Mouse (Mus musculus) spleen, postnatal 14 days (tissue): ENCODE data around the gene Tmem178.

Experiments
- DNase-seq, 2 experiments: peaks; one replicate each; pipeline ENCODE4 v3.0.0; 2021 to 2022; ENCODE audit warnings: low spot score in 2 of 2

Gene Tmem178

DNA sequence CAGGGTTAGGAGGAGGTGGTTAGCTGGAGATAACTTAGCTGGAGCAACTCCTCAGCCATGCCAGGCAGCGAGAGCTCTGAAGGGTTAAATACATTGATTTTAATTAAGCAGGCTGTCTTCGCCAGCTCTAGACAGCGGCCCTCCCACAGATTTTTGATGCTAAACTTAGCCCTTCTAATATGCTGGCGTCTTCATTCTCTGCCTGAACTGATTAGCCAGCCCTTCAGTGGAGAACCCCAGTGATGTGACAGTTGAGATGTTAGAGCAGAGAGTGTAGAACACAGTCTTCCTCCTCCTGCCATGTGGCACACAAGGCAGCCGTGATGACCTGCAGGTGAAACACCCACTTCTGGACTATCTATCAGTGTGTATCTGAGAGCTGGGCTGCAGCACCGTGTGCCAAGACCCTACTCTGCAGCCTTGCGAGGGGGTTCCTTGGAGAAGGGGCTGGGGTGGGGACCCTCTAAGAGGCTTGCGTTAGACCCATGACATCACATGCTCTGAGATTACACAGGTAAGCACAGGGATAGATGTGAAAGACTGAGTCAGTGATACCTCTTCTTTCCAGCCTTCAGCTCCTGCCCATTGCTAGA, 47.2 kb downstream of the Tmem178 start:
- no peak for DNase-seq

DNA sequence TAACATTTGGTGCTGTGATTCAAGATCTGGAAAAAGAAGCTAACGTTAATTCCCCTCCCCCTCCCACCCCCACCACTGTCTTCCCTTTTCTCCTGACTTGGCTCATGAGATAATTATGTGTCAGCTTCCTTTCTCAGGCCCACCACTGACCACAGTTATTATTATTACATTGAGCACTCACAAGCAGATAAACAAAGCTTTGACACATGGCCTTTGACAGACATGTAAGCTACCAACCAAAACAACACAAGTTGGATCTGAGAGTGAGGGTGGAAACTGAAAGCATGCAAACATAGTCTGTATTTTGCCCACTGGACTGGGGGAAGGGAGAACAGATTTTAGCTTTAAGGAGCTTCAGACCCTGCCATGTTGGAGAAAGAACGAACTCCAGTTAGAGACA, 52.8 kb downstream of the Tmem178 start:
- DNase-seq: no peak

DNA sequence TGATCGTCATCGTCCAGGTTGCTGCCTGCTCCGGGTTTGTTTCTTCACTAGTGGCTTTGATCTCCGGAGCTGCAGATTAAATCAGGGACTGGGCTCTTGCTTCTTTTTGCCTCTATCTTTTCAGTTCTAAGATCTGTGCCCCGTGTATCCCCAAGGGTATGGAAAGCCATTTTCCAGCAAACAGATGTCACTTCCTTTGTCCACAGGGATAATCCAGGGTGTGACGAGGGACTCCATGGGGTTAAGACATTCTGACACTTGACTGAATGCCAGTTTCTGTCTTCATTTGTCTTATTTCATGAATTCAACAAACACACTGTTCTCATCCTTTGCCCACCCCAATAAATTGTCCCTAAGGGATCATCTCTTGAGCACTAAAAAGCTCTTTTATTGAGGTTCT, 54.5 kb downstream of the Tmem178 start:
- no peak for DNase-seq

DNA sequence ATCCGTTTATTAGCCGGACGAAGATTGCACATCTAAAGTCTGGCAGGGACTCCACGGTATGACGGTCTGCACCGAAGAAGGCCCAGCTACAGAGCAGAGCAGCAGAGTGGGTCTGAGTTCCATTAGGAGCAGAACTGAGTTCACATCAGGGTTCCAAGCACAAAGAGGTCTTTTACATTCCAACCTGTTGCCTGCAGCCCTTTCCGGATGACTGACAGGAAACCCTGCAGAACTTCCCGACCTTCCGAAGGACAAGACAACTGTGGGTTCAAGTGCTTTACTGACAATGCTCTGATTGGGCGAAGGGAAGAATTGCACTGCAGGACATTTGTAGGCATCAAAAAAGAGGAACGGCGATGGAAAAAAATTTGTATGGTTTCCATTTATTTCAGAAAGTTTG, 56.6 kb downstream of the Tmem178 start:
- no peak for DNase-seq

DNA sequence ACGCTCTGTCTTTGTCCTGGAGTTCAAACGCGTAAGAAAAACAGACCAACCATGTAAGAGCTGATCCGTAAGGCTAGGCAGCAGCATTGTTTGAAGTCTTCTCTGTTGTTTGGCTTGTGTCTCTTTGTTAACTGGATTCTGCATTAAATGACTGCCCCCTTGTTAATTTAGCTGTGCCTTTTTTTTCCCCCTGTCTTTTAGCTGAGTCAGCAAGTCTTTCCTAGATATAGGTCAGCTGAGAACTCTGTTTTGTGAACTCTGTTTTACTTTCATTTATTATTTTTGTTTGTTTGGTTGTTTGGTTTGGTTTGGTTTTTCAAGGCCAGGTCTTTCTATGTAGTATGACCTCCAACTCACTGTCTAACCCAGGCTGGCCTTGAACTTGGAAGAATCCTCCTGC, 57.2 kb downstream of the Tmem178 start:
- DNase-seq: no peak

DNA sequence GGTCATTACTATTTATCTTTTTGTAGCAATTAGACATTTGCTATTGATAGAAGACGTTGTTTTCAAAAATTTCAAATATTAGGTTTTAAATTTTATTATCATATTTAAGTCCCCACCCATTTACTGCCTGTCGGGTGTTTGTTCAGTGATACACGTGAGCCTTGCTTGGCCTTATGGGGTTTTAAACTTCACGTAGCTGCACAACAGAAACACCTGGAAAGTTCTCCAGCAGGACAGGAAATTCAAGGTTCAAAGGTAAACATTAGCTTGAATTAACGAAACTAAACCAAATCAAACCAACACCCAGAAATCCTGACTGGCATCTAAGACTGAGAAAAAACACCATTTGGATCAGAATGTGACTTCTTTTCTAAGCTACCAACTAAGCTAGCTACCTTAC, 57.7 kb downstream of the Tmem178 start:
- DNase-seq: no peak

DNA sequence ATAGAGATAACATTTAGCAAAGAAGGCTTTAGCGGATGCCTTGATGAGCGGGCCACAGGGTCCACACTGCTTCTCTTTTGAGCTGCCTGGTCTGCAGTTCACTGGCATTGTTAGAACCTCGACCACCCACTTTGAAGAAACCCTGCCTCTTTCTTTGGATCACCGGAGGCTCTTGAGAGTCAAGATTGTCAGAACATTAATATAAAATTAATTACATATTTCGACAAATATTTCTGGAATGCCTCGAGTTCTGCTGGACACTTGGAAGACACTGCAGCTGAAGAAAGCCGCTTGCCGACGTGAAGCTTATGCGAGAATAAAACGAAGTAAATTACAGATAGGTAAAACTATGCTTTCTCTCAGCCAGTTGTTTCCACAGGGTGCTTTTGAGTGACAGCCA, 60.0 kb downstream of the Tmem178 start:
- DNase-seq: no peak

GRCm38 (mm10) chr17:81005292-81005691, 60.9 kb downstream of the Tmem178 start:
- DNase-seq: no peak

- no peak for DNase-seq
These were observed 64.7 kb downstream of the Tmem178 start for GRCm38 (mm10) chr17:81009112-81009511.

DNA sequence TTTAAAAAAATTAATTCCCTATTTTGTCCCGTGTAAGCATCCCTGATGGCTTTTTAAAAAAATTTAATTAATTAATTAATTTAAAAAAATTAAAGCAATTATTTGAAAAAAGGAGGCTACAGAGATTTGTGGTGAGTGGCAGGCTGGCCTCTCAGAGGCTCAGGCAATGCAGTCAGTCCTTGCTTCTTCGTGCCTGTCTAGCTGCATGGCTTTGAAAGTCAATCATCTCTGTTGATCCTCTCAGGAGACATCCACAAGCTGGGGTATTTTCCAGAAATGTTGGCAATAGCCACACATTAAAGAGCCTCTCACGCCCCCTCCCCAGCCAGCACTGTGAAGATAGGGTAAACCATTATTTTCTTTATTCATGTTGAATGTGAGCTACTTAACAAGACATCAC, 65.8 kb downstream of the Tmem178 start:
- no peak for DNase-seq

GRCm38 (mm10) chr17:81010844-81011685, 66.6 kb downstream of the Tmem178 start:
- no peak for DNase-seq

- DNase-seq: no peak
These were observed 71.5 kb downstream of the Tmem178 start for GRCm38 (mm10) chr17:81015814-81016447.

DNA sequence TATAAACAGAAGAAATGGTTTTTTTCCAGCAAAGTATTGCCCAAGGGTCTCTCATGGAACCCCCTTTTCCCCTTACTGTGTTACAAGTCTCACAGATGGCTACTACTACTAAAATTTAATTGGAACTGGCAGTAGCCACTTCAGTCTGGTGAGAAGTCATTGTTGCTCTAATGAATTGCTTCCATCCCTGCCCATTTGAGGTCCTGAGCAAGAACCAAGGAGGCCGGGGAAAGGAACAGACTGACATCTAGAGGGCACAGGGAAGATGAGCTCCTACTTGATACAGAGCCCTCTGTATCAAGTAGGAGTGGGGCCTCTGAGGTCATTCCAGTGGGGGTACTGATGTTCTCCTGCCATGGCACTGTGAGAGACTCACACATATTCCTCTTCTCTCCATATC, 72.7 kb downstream of the Tmem178 start:
- DNase-seq: no peak

GRCm38 (mm10) chr17:81027331-81027730, 82.9 kb downstream of the Tmem178 start:
- DNase-seq: no peak

- DNase-seq: no peak
These were observed 87.5 kb downstream of the Tmem178 start for GRCm38 (mm10) chr17:81031830-81032442.

DNA sequence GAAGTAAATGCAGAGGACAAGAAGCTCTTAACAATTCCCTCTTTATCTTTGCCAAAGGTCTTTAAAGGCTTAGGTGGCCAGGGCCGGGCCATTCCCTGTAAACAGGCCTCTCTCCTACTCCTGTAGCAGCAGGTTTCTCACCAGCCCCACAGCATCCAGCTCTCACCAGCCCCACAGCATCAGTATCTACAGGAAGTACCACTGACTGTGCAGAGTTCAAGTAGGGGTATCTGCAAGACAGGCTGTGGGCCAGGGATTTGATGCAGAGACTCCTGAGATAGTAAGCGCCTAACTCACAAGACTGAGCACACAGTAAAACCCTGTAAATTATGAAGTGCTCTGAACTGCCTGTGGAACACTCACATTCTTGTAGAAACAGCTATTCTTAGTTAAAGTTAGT, 88.5 kb downstream of the Tmem178 start:
- no peak for DNase-seq

DNA sequence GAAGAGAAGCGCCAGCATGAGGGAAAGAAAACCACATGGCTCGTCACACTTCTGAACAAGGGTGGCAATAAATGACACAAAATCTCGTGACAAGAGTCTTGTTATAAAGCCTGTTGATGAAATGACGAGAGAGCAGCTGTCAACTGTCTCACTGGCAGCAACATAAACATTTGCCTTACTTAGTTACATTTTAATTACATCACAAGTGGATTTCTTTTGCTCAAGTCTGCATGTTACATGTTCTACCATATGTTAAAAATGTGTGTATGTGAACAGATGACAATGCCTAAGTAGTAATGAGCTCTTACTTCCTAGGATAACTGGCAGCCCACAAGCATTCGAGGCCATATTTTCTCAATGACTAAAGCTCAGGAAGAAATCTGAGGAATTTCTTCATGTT, 90.9 kb downstream of the Tmem178 start:
- DNase-seq: no peak

GRCm38 (mm10) chr17:81038707-81039408, 94.4 kb downstream of the Tmem178 start:
- DNase-seq: no peak

GRCm38 (mm10) chr17:81041662-81042061, 97.2 kb downstream of the Tmem178 start:
- DNase-seq: no peak

DNA sequence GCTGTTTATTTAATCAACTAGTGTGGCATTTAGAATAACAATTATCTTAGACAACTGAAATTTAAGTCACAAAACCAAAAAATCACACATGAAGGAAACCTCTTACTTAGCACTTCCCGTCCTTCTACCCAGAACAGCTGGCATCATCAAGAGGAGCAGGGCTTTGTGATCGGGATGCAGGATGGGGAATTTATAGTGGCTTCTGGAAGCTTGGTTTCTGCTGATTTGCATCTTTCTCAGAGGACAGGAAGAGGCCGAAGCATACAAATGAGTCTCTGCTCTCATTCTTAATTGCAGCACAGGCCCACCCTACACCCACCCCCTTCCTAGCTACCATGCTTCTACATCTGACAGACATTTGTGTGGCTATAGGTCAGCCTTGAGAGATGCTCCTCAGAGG, 99.9 kb downstream of the Tmem178 start:
- no peak for DNase-seq

DNA sequence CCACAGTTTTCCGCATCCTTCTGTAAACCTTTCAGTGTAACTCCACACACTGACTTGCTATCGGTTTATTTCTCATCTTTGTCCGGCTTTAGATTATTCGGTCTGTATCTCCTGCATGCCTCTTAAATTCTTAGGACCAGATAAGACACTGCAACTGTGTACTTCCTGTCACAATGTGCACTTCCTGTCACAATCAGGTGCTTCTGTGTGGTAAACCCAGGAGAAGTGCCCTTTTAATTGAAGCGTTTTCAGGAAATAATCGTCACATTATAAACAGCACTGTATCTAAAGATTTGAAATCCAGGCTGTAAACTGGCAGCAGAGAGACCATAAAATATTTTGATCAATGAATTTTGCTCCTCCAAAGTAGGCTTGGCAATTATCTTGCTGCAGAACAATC, 100.7 kb downstream of the Tmem178 start:
- DNase-seq: no peak
